Mouse (Mus musculus): ENCODE data around the gene Sox18.
A peak's percentile ranks its signal among the peaks of the same experiment; 100 is the strongest.

The Sox18 gene

GRCm38 (mm10) chr2:181680716-181681117 lies 9.3 kb upstream of the Sox18 start:
- no peak for DNase-seq (ENCODE audit: low spot score in 2 of 2)

GRCm38 (mm10) chr2:181679951-181680715 lies 8.7 kb upstream of the Sox18 start, which contains the start of gene Tcea2:
Tcea2 (plus strand) TSS chr2:181680310.
- DNase-seq (ENCODE audit: low spot score in 2 of 2): peak; percentile 57 to 69

GRCm38 (mm10) chr2:181678780-181679179 lies 7.3 kb upstream of the Sox18 start:
- DNase-seq (ENCODE audit: low spot score in 2 of 2): peak; percentile 75 to 78

- no peak for DNase-seq (ENCODE audit: low spot score in 2 of 2)
These were observed 6.3 kb upstream of the Sox18 start for GRCm38 (mm10) chr2:181677755-181678098.

GRCm38 (mm10) chr2:181677096-181677754 lies 5.8 kb upstream of the Sox18 start:
- no peak for DNase-seq (ENCODE audit: low spot score in 2 of 2)

GRCm38 (mm10) chr2:181676424-181676823 lies 5.0 kb upstream of the Sox18 start:
- DNase-seq (ENCODE audit: low spot score in 2 of 2): no peak

GRCm38 (mm10) chr2:181675454-181675853 lies 4.0 kb upstream of the Sox18 start:
- peak in 1 of 2 experiments; percentile 43 for DNase-seq (ENCODE audit: low spot score in 2 of 2)

GRCm38 (mm10) chr2:181674934-181675333 lies 3.5 kb upstream of the Sox18 start:
- no peak for DNase-seq (ENCODE audit: low spot score in 2 of 2)

- no peak for DNase-seq (ENCODE audit: low spot score in 2 of 2)
These were observed 2.1 kb upstream of the Sox18 start for GRCm38 (mm10) chr2:181673501-181673900.

GRCm38 (mm10) chr2:181671984-181672383 lies 544 bp upstream of the Sox18 start:
- DNase-seq (ENCODE audit: low spot score in 2 of 2): no peak

- DNase-seq (ENCODE audit: low spot score in 2 of 2): no peak
These were observed 528 bp downstream of the Sox18 start for GRCm38 (mm10) chr2:181670913-181671311.

- no peak for DNase-seq (ENCODE audit: low spot score in 2 of 2)
These were observed 1.0 kb downstream of the Sox18 start for GRCm38 (mm10) chr2:181670285-181670912.

- no peak for DNase-seq (ENCODE audit: low spot score in 2 of 2)
These were observed 8.2 kb downstream of the Sox18 start for GRCm38 (mm10) chr2:181663298-181663630.

- no peak for DNase-seq (ENCODE audit: low spot score in 2 of 2)
These were observed 8.7 kb downstream of the Sox18 start for GRCm38 (mm10) chr2:181662620-181663297.

GRCm38 (mm10) chr2:181659609-181660055 lies 11.8 kb downstream of the Sox18 start:
- DNase-seq (ENCODE audit: low spot score in 2 of 2): peak; percentile 77 to 78

- DNase-seq (ENCODE audit: low spot score in 2 of 2): peak; percentile 56 to 61
These were observed 12.4 kb downstream of the Sox18 start for GRCm38 (mm10) chr2:181658930-181659555.

GRCm38 (mm10) chr2:181658528-181658927 lies 12.9 kb downstream of the Sox18 start:
- DNase-seq (ENCODE audit: low spot score in 2 of 2): no peak

- DNase-seq (ENCODE audit: low spot score in 2 of 2): no peak
These were observed 14.0 kb downstream of the Sox18 start for GRCm38 (mm10) chr2:181657441-181657840.

GRCm38 (mm10) chr2:181656734-181657133 lies 14.7 kb downstream of the Sox18 start, which contains the start of gene Gm29797:
Gm29797 (plus strand) TSS chr2:181657034.
- no peak for DNase-seq (ENCODE audit: low spot score in 2 of 2)

GRCm38 (mm10) chr2:181653523-181653922 lies 17.9 kb downstream of the Sox18 start:
- no peak for DNase-seq (ENCODE audit: low spot score in 2 of 2)

GRCm38 (mm10) chr2:181653065-181653464 lies 18.4 kb downstream of the Sox18 start:
- no peak for DNase-seq (ENCODE audit: low spot score in 2 of 2)

GRCm38 (mm10) chr2:181648926-181649325 lies 22.5 kb downstream of the Sox18 start:
- no peak for DNase-seq (ENCODE audit: low spot score in 2 of 2)
